Mouse (Mus musculus): ENCODE results near the gene Ppp4c.

GRCm38 (mm10) chr7:126741964-126742482 lies 50.3 kb downstream of the Ppp4c start:
- TF ChIP-seq HCFC1 (IDR thresholded peaks at IDR 0.05; ENCODE audit: borderline replicate concordance, insufficient read depth, low read length): no peak
- TF ChIP-seq CHD2 (IDR thresholded peaks at IDR 0.05; ENCODE audit: low read depth, low read length): no peak
- TF ChIP-seq ZC3H11A (IDR thresholded peaks at IDR 0.05; ENCODE audit: borderline replicate concordance, low read depth, low read length): no peak
- no peak for TF ChIP-seq MAFK (IDR thresholded peaks at IDR 0.05; ENCODE audit: insufficient read depth, low read depth, low read length)
